Mouse (Mus musculus) embryonic facial prominence, embryonic 13.5 days (tissue): ENCODE data around the gene E2f2. TPM values are rescaled to one million over a fixed set of nuclear protein-coding genes. Genes with fewer than 3 reads are reported as not detected.

Experiments used
- ATAC-seq: fragments of 200-750 bp; cut with Nextera tagmentation; 2 replicates; pipeline ENCODE4 v1.8.0; 2017; ENCODE audit warnings: low read depth; ENCODE audit not compliant: insufficient number of reproducible peaks, insufficient read depth, low FRiP score, low TSS enrichment
- H3K27ac ChIP-seq: fragments of 300-500 bp; sonication (generic); 2 replicates; pipeline ENCODE4 v1.5.1; 2015; ENCODE audit warnings: moderate library complexity, mild to moderate bottlenecking, inconsistent platforms
- H3K27me3 ChIP-seq: fragments of 300-500 bp; sonication (generic); 2 replicates; pipeline ENCODE4 v1.6.1; 2015; ENCODE audit warnings: mild to moderate bottlenecking, inconsistent platforms
- H3K36me3 ChIP-seq: fragments of 300-500 bp; sonication (generic); 2 replicates; pipeline ENCODE4 v1.6.1; 2015; ENCODE audit warnings: mild to moderate bottlenecking, inconsistent platforms
- H3K4me1 ChIP-seq: fragments of 300-500 bp; sonication (generic); 2 replicates; pipeline ENCODE4 v1.6.1; 2015; ENCODE audit warnings: inconsistent platforms
- H3K4me2 ChIP-seq: fragments of 300-500 bp; sonication (generic); 2 replicates; pipeline ENCODE4 v1.6.1; 2015; ENCODE audit warnings: moderate library complexity, mild to moderate bottlenecking, inconsistent platforms
- H3K4me3 ChIP-seq: fragments of 300-500 bp; sonication (generic); 2 replicates; pipeline ENCODE4 v1.5.1; 2015; ENCODE audit warnings: mild to moderate bottlenecking, inconsistent platforms
- H3K9ac ChIP-seq: fragments of 300-500 bp; sonication (generic); 2 replicates; pipeline ENCODE4 v1.6.1; 2015; ENCODE audit warnings: mild to moderate bottlenecking, inconsistent platforms
- H3K9me3 ChIP-seq: fragments of 300-500 bp; sonication (generic); 2 replicates; pipeline ENCODE4 v1.6.1; 2016; ENCODE audit warnings: inconsistent platforms
- WGBS: fragments of 180-500 bp; shearing (Covaris S2); methylation state at CpG from one replicate; pipeline ENCODE4 v1.1.7; 2015; ENCODE audit warnings: mixed read lengths; 5-methylcytosine and 5-hydroxymethylcytosine counted together
- polyA plus RNA-seq: library from polyadenylated mRNA; unstranded; fragments of >200 nt; fragmentation: Nextera tagmentation; extraction: Ambion mirVana; gene quantifications from 2 replicates; pipeline ENCODE4 v1.2.1, GENCODE M21; 2015

Gene E2f2
- polyA plus RNA-seq, 1 experiment from 2014 or later = 7.1 TPM

DNA sequence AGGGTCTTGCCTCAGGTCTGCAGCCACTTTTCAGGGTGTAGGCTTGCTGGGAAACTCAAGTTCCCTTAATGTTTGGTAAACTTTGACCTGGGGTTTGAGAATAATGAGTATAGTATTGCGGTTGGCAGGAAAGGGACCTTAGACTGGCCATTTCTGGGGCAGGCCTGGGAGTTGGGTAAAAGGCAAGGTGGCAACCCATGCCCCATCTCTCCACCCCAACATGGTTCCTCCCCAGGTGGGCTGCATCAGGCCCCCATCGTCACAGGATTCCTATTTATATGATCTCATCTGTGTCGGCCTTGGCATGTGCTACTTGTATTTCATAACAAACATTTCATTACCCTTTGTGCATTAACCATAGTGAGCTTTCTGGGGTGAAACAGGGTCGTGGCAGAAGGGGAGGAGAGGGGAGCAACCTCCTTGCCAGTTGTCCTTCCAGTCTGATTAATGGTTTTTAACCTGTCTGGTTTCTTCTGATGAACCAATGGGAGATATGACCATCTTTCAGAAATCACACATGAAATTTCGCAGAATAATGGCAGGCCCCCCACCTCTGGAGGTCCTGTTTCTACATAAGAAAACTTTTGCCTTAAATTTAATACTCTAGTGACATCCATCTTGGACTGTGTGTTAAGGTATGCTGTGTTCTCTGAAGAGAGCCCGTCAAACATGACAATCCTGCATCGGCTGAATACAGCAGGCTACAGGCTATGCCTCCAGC is 26.0 kb upstream of the E2f2 start:
- Histone ChIP-seq H3K9ac (peak overlapping the region; percentile 99), H3K27me3 (no peaks in the 10 kb centered on the region), H3K36me3 (no peaks in the 10 kb centered on the region), H3K9me3 (no peaks in the 10 kb centered on the region), H3K4me2 (peak overlapping the region; percentile 78), H3K27ac (peak overlapping the region; percentile 99), H3K4me1 (peaks cover 71% of the 10 kb centered on the region), H3K4me3 (peak overlapping the region; percentile 94)
- ATAC-seq = no peak
- WGBS = 10% methylated on average over 7 of the region's 7 CpGs

DNA sequence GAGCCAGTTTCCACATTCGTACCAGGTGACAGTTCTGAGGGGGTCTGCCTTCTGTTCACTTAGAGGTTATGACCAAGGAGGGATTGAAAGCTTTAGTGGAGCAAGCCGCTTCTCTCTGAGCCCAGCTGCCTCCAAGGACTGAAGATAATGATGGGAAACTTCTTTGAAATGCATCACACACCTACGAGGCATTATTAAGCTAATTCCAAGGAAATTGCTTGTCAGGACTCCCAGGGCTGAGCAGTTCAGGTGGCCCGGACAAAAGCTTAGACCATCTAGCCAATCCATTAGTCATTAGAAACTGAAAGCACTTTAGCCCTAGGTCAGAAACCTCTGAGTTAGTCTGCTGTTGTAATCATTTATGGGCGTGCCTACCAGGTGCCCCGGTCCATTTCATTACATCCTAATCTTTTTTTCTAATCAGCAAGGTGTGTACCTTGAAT is 25.5 kb upstream of the E2f2 start:
- H3K27ac ChIP-seq = peak overlapping the region; percentile 99
- peak overlapping the region; percentile 99 for H3K9ac ChIP-seq
- no peaks in the 10 kb centered on the region for H3K27me3 ChIP-seq
- peak overlapping the region; percentile 94 for H3K4me3 ChIP-seq
- H3K4me2 ChIP-seq = peak overlapping the region; percentile 78
- no peaks in the 10 kb centered on the region for H3K36me3 ChIP-seq
- peaks cover 68% of the 10 kb centered on the region for H3K4me1 ChIP-seq
- ATAC-seq = no peak
- WGBS = 3% methylated on average over 6 of the region's 6 CpGs
- no peaks in the 10 kb centered on the region for H3K9me3 ChIP-seq

DNA sequence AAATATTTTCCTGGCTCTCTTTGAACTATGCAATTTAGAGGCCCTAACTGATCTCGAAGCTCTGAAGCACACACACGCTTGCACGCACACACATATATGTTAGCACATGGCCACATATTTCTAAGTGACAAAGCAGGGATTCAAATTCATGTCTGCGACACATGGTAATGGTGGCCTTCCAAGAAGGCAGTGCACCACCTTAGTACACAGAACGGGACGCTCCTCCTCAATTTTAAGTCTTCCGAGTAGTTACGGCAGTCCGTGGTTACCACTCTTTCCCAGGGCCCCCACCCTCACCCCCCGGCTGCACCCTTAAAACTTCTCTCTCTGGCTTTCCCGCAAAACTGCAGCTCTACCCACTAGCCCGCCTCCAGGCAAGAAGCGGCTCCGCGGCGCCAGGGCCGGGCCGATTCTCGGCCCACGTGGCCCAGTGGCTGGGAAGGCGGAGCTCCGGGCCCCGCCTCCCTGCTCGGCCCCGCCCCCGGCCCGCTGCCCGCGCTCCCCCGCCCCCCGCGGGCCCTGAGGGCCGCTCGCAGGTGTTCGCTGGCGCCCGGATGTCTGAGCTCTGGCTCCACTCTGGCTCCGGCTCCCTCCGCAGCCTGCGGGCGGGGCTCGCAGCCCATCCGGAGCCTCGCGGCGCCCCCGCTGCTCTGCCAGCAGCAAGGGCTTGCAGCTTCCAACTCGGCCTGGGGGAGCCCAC is 24.6 kb upstream of the E2f2 start:
- H3K27me3 ChIP-seq = no peaks in the 10 kb centered on the region
- H3K4me2 ChIP-seq = peak overlapping the region; percentile 78
- no peaks in the 10 kb centered on the region for H3K36me3 ChIP-seq
- peak overlapping the region; percentile 99 for H3K27ac ChIP-seq
- peak overlapping the region; percentile 61 for H3K9ac ChIP-seq
- peak; percentile 68 for ATAC-seq
- H3K4me3 ChIP-seq = peak overlapping the region; percentile 94
- H3K9me3 ChIP-seq = no peaks in the 10 kb centered on the region
- under 1% methylated on average over 46 of the region's 48 CpGs for WGBS
- peaks cover 65% of the 10 kb centered on the region for H3K4me1 ChIP-seq

DNA sequence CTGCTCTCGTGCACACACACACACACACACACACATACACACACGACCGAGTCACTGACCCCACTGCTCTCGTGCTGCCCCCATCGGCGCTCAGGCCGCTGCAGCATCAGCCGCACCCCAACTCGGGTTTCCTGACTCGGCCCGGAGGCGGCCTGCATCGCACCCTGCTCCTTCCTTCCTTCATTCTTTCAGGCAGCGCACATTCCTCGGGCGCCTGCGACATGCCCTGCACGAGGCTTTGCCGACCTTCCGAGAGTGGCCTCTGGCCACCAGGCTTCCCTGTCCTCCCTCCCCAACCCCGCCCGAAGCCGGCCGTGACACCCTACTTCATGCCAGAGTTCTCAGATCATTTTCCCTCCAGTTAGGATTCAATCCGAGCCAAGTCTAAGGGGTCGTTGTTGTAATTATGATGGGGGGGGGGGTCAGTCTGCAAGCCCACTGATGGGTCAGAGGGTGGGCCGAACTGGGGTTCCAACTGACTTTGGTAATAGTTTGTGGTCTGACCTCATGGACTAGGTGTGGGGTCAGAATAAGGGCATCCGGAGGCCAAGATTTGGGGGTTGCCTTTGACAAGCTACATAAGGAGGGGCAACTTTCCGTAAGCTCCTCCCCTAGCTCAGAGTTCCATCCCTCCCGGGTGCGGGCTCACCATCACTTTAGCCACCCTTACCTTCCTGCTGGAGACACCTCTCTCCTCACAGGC is 23.7 kb upstream of the E2f2 start:
- 0 out of 2 replicates have a peak, but pooled peaks cover 4% of the 10 kb centered on the region for H3K9me3 ChIP-seq
- H3K4me2 ChIP-seq = peak overlapping the region; percentile 78
- no peaks in the 10 kb centered on the region for H3K27me3 ChIP-seq
- no peaks in the 10 kb centered on the region for H3K36me3 ChIP-seq
- WGBS = 4% methylated on average over 31 of the region's 31 CpGs
- H3K9ac ChIP-seq = peak overlapping the region; percentile 61
- peaks cover 58% of the 10 kb centered on the region for H3K4me1 ChIP-seq
- H3K27ac ChIP-seq = peak overlapping the region; percentile 99
- ATAC-seq = peak; percentile 4; the same call in 1 of the 2 replicates
- H3K4me3 ChIP-seq = peak overlapping the region; percentile 94

DNA sequence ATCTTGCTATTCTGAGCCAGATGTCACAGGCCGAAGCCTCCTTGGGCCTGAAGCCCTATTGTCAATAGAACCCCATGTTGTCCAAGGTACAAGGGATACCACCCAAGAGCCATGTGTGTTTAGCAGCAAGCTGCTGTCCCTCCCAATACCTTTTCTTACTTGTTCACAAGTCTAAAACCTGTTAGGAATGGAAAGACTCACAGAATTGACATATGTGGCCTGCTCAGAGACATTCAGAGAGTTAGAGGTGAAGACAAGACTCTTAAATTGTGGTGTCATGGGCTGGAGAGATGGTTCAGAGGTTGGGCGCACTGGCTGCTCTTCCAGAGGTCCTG is 23.2 kb upstream of the E2f2 start:
- H3K27me3 ChIP-seq = no peaks in the 10 kb centered on the region
- no peak for ATAC-seq
- H3K4me1 ChIP-seq = peaks cover 58% of the 10 kb centered on the region
- 0 out of 2 replicates have a peak, but pooled peaks cover 4% of the 10 kb centered on the region for H3K9me3 ChIP-seq
- no peaks in the 10 kb centered on the region for H3K36me3 ChIP-seq
- no peak overlapping the region; the same call in 1 of the 2 replicates for H3K4me2 ChIP-seq
- no peak overlapping the region for H3K9ac ChIP-seq
- peak overlapping the region; percentile 99 for H3K27ac ChIP-seq
- H3K4me3 ChIP-seq = no peak overlapping the region
- 70% methylated on average over 2 of the region's 2 CpGs for WGBS

DNA sequence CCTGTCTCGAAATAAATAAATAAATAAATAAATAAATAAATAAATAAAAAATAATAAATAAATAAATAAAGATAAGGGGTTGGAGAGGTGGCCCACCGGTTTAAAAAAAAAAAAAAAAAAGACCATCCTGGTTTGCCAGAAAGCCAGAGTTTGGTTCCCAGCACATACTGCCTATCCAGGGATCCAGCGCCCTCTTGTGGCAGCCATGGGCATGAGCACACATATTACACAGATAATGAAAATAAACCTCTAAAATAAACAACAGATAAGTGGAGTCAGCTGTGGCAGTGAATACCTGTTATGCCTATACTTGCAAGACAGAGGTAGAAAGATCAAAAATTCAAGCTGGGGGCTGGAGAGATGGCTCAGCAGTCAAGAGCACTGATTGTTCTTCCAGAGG is 22.5 kb upstream of the E2f2 start:
- peaks cover 62% of the 10 kb centered on the region for H3K4me1 ChIP-seq
- H3K27ac ChIP-seq = peak overlapping the region; percentile 64
- 0 out of 2 replicates have a peak, but pooled peaks cover 4% of the 10 kb centered on the region for H3K9me3 ChIP-seq
- H3K36me3 ChIP-seq = no peaks in the 10 kb centered on the region
- H3K9ac ChIP-seq = no peak overlapping the region
- no peak overlapping the region for H3K4me3 ChIP-seq
- H3K4me2 ChIP-seq = no peak overlapping the region
- ATAC-seq = no peak
- no peaks in the 10 kb centered on the region for H3K27me3 ChIP-seq
- WGBS = 40% methylated on average over 3 of the region's 3 CpGs

DNA sequence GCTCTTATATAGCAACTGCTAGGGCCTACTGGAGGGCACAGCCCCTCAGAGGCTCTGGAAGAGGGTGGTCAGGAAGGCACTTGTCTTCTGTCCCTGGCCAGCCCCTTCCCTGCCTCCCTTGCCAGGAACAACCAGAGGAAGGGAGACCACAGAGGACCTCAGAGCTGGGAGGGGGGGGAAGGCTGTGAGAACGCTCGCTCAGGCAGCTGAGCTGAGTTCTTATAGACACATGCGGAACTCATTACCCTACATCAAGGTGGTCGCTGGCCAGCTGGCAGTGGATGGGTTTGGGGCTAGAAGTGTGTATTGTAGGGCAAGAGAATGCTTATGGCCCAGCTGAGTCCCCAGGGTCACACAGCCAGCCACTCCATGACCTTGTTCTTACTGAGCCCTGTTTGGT is 21.6 kb upstream of the E2f2 start:
- H3K27ac ChIP-seq = peak overlapping the region; percentile 64
- H3K27me3 ChIP-seq = no peaks in the 10 kb centered on the region
- H3K9me3 ChIP-seq = 0 out of 2 replicates have a peak, but pooled peaks cover 4% of the 10 kb centered on the region
- no peak for ATAC-seq
- 19% methylated on average over 4 of the region's 4 CpGs for WGBS
- H3K9ac ChIP-seq = peak overlapping the region; percentile 27; the same call in 1 of the 2 replicates
- H3K4me1 ChIP-seq = peaks cover 60% of the 10 kb centered on the region
- H3K36me3 ChIP-seq = no peaks in the 10 kb centered on the region
- peak overlapping the region; percentile 5; the same call in 1 of the 2 replicates for H3K4me2 ChIP-seq
- no peak overlapping the region for H3K4me3 ChIP-seq

DNA sequence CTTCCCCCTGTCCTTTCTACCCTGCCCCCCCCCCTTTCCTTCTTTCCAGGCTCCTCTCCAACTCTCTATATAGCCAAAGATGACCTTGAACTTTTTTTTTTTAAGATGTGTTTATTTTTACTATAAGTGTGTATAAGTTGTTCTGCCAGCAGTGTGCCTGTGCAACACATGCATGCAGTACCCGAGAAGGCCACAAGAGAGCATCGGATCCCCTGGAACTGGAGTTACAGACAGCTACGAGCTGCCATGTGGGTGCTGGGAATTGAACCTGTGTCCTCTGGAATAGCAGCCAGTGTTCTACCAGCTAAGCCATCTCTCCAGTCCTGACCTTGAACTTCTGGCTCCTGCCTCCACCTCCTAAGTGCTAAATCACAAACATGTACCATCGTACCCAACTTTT is 19.4 kb upstream of the E2f2 start:
- H3K36me3 ChIP-seq = no peaks in the 10 kb centered on the region
- no peak overlapping the region for H3K9ac ChIP-seq
- H3K4me1 ChIP-seq = peaks cover 40% of the 10 kb centered on the region
- no peak overlapping the region for H3K27ac ChIP-seq
- no peak overlapping the region for H3K4me3 ChIP-seq
- H3K4me2 ChIP-seq = no peak overlapping the region
- ATAC-seq = no peak
- H3K27me3 ChIP-seq = no peaks in the 10 kb centered on the region
- 91% methylated on average over 4 of the region's 4 CpGs for WGBS
- 0 out of 2 replicates have a peak, but pooled peaks cover 4% of the 10 kb centered on the region for H3K9me3 ChIP-seq

DNA sequence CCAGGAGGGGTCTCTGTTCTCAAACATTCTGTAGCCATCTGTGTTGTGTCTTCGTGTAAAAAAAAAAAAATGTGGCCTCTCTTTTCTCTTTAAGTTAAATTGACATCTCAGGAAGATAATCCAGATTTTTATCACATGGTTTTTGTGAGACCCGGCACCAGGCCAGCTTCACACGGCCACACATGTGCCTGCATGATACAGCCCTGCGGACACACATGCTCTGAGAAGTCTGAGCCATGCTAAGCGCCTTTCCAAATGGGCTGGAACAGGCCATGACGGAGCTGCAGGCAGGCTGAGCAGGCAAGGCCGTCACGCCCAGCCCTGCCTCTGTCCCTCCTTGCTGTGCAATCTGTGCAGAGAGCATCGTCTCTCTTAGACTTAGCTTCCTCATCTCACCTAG is 17.7 kb upstream of the E2f2 start:
- Histone ChIP-seq H3K4me3 (no peak overlapping the region), H3K27me3 (no peaks in the 10 kb centered on the region), H3K27ac (peak overlapping the region; percentile 73), H3K9ac (0 out of 2 replicates have a peak overlapping the region, but pooled peaks have one; percentile 0), H3K4me1 (peaks cover 31% of the 10 kb centered on the region), H3K9me3 (0 out of 2 replicates have a peak, but pooled peaks cover 4% of the 10 kb centered on the region), H3K4me2 (no peak overlapping the region), H3K36me3 (no peaks in the 10 kb centered on the region)
- 37% methylated on average over 9 of the region's 9 CpGs for WGBS
- ATAC-seq = no peak

DNA sequence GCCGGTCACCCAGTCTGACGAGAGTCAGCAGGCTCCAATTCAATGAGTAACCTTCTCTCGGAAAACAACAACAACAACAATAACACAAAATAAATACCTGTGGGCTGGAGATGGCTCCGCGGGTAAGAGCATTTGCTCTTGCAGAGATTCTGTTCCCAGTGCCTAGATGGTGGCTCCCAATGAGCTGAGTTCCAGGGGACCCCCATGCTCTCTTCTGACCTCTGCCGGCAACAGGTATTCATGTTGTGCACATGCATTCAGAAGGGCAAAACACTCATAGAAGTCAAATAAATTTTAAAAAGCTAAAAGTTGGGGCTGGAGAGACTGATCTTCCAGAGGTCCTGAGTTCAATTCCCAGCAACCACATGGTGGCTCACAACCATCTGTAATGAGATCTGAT is 13.7 kb upstream of the E2f2 start:
- Histone ChIP-seq H3K9me3 (no peaks in the 10 kb centered on the region), H3K27ac (no peak overlapping the region), H3K36me3 (no peaks in the 10 kb centered on the region), H3K4me3 (no peak overlapping the region), H3K9ac (no peak overlapping the region), H3K4me2 (no peak overlapping the region), H3K27me3 (no peaks in the 10 kb centered on the region), H3K4me1 (peaks cover 22% of the 10 kb centered on the region)
- no peak for ATAC-seq
- WGBS = 77% methylated on average over 6 of the region's 6 CpGs

DNA sequence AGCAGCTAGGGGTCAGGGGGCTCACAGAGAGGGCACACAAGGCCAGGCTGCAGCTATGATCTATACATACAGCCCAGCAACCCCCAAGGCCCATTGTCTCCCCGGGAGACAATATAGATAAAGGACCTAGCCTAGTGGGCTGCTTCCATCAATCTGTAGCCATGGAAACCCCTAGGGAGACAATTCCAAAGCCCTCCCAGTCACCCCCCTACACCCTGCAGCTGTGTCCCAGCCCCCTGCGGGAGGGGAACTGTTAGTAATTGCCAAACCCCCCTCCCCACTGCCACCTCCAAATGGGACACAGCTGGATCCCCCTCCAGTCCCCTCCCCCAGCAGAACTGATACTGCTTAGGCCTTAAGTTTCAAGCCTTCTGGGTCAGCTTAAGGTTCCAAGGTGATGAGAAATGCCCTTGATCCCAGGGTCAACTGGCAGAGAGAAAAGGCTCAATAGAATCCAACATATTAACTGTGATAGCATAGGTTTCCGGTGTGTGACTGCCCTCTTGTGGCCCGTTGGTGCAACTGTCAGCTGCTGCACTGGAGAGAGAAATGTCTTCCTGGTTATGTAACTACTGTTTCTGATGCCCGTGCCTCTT is 12.3 kb upstream of the E2f2 start:
- Histone ChIP-seq H3K4me1 (peaks cover 19% of the 10 kb centered on the region), H3K4me2 (no peak overlapping the region), H3K4me3 (no peak overlapping the region), H3K27ac (peak overlapping the region; percentile 39; the same call in 1 of the 2 replicates), H3K9me3 (no peaks in the 10 kb centered on the region), H3K9ac (peak overlapping the region; percentile 46; the same call in 1 of the 2 replicates), H3K27me3 (no peaks in the 10 kb centered on the region), H3K36me3 (no peaks in the 10 kb centered on the region)
- WGBS = 7% methylated on average over 5 of the region's 5 CpGs
- ATAC-seq = no peak
